Mouse (Mus musculus) stomach, embryonic 14.5 days (tissue): ENCODE results near the gene Gnb1l. TPM values are rescaled to one million over a fixed set of nuclear protein-coding genes. Genes with fewer than 3 reads are reported as not detected.

ENCODE experiments used
- ATAC-seq: fragments of 200-750 bp; cut with Nextera tagmentation; 2 replicates; pipeline ENCODE4 v1.8.0; 2017; ENCODE audit warnings: low read depth, moderate TSS enrichment; ENCODE audit not compliant: insufficient number of reproducible peaks, insufficient read depth, low FRiP score
- H3K27ac ChIP-seq: fragments of 300-500 bp; sonication (generic); 2 replicates; pipeline ENCODE4 v1.5.1; 2014; ENCODE audit warnings: mild to moderate bottlenecking, low read length, moderate library complexity, mixed read lengths
- H3K27me3 ChIP-seq: fragments of 300-500 bp; sonication (generic); 2 replicates; pipeline ENCODE4 v1.6.1; 2014; ENCODE audit warnings: low read length, control low read depth, mixed read lengths; ENCODE audit not compliant: control insufficient read depth, insufficient read depth
- H3K36me3 ChIP-seq: fragments of 300-500 bp; sonication (generic); 2 replicates; pipeline ENCODE4 v1.6.1; 2014; ENCODE audit warnings: mild to moderate bottlenecking, control low read depth, low read length, moderate library complexity, mixed read lengths; ENCODE audit not compliant: control insufficient read depth, insufficient read depth
- H3K4me1 ChIP-seq: fragments of 300-500 bp; sonication (generic); 2 replicates; pipeline ENCODE4 v1.6.1; 2014; ENCODE audit warnings: low read length, control low read depth, mixed read lengths; ENCODE audit not compliant: control insufficient read depth, insufficient read depth
- H3K4me2 ChIP-seq: fragments of 300-500 bp; sonication (generic); replicated peaks from 2 replicates; pipeline ENCODE4 v1.6.1; 2014; ENCODE audit warnings: low read depth, low read length, control low read depth
- H3K4me3 ChIP-seq: fragments of 300-500 bp; sonication (generic); 2 replicates; pipeline ENCODE4 v1.5.1; 2014; ENCODE audit warnings: low read depth, low read length, control low read depth
- H3K9ac ChIP-seq: fragments of 300-500 bp; sonication (generic); replicated peaks from 2 replicates; pipeline ENCODE4 v1.6.1; 2014; ENCODE audit warnings: low read depth, mild to moderate bottlenecking, control low read depth, low read length, moderate library complexity, mixed read lengths
- H3K9me3 ChIP-seq: fragments of 300-500 bp; sonication (generic); 2 replicates; pipeline ENCODE4 v1.6.1; 2016; ENCODE audit warnings: low read depth, low read length, control low read depth; ENCODE audit not compliant: control insufficient read depth
- WGBS: fragments of 180-500 bp; shearing (Covaris S2); extraction: QIAGEN DNeasy Blood & Tissue Kit; methylation state at CpG from one replicate; pipeline ENCODE4 v1.1.7; 2014; 5-methylcytosine and 5-hydroxymethylcytosine counted together
- polyA plus RNA-seq: library from polyadenylated mRNA; unstranded; fragments of >200 nt; fragmentation: Nextera tagmentation; extraction: Ambion mirVana; gene quantifications from 2 replicates; pipeline ENCODE4 v1.2.1, GENCODE M21; 2014

Gene Gnb1l
- polyA plus RNA-seq, 1 experiment from 2014 or later: 15.5 TPM

DNA sequence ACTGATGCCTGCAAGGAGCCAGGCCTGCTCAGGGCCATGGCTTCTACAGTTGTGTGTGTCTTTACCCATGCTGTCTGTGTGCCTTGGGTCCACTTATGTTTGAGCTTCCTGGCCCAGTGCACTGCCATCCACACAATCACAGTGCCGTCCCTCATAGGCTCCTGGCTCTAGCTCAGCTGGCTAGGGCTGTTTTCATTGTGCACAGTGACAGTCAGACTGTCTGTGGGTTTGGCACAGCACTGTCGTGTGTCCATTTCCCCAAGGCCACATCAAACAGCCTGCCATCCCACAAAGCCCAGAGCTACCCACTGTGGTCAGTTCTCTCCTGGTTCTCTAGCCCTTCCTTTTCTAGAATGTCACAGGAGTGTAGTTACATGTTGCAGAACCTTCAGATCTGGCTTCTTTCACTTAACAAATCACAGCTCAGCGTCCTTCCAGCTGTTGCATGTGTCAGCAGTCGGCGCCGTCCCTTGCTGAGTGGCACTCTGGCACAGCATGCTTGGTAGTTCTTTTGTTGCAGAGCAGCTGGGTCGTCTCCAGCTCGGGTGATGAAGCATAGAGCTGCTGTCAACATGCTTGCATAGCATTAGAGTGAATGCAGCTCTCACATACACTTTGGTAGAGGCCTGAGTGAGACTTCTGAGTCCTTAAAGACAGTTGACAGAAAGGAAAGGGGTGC lies 44.8 kb downstream of the Gnb1l start:
- WGBS: 56% methylated on average over 8 of the region's 8 CpGs
- Histone ChIP-seq H3K4me1 (no peaks in the 10 kb centered on the region), H3K9me3 (no peaks in the 10 kb centered on the region), H3K27me3 (no peaks in the 10 kb centered on the region), H3K36me3 (no peaks in the 10 kb centered on the region), H3K4me3 (no peak overlapping the region), H3K9ac (no peak overlapping the region), H3K27ac (no peak overlapping the region), H3K4me2 (no peak overlapping the region)
- ATAC-seq: no peak

DNA sequence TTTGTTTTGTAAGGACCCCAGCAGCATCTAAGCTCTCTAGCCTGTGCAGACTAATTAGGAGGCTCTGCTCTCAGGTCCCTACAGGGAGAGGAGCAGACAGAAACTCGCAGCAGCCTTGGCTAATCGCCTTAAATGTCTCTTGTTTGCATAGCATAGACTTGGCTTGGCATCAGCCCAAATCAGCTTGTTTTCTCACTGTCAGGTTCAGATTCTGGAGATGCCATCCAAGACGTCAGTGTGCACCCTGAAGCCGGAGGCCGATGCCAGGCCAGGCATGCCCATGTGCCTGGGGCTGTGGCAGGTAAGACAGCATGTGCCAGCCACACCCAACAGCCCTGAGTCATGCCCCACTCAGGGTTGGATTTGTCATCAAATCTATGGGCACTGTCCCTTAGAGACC lies 49.4 kb downstream of the Gnb1l start:
- WGBS: 79% methylated on average over 5 of the region's 5 CpGs
- no peak overlapping the region for H3K27ac ChIP-seq
- no peaks in the 10 kb centered on the region for H3K27me3 ChIP-seq
- no peak overlapping the region for H3K9ac ChIP-seq
- H3K4me1 ChIP-seq: 0 out of 2 replicates have a peak, but pooled peaks cover 6% of the 10 kb centered on the region
- H3K4me3 ChIP-seq: no peak overlapping the region
- H3K36me3 ChIP-seq: no peaks in the 10 kb centered on the region
- no peaks in the 10 kb centered on the region for H3K9me3 ChIP-seq
- no peak for ATAC-seq
- no peak overlapping the region for H3K4me2 ChIP-seq

DNA sequence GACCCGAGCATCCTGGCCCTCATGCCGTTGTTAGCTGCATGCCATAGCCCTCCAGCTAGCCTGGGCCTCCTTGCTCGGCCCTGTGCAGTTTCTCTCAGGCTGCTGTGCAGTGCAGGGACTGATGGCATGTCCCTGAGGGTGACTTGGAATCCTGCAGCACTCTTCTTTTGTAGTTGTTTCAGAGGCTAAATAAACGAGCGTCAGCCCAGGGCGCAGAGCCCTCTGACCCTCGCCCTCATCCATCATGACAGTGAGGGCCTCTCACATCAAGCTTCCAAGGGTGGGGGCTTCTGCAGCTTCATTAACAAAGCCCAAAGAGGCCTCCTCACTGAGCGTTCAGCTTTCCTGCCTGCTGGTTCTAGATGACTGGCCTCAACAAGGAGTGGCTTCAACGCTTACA lies 53.1 kb downstream of the Gnb1l start:
- Histone ChIP-seq H3K27me3 (no peaks in the 10 kb centered on the region), H3K4me1 (0 out of 2 replicates have a peak, but pooled peaks cover 6% of the 10 kb centered on the region), H3K27ac (no peak overlapping the region), H3K9ac (no peak overlapping the region), H3K9me3 (no peaks in the 10 kb centered on the region), H3K36me3 (no peaks in the 10 kb centered on the region), H3K4me2 (no peak overlapping the region), H3K4me3 (no peak overlapping the region)
- no peak for ATAC-seq
- 18% methylated on average over 9 of the region's 9 CpGs for WGBS

DNA sequence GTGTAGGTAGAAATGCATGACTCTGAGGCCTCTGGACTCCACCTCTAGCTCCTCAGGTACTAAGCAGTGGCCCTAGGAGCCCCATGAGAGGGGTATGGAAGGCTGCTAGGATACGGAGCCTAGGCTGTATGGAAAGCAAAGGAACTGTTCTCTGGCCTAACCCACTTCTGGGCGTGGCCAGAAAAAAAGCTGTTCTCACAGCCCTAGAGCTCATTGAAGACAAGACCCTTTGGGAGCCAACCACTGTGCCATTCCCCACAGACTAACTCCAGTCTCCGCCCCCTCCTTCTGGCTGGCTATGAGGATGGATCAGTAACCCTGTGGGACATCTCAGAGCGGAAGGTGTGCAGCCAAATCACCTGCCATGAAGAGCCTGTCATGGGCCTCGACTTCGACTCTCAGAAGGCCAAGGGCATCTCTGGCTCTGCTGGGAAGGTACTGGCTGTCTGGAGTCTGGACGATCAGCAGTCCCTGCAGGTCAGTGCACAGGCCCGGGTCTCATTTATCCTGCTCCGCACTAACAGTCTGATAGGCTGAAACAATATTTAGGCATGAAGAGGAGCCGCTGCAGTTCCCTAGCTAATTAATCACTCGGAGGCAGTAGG lies 53.7 kb downstream of the Gnb1l start:
- H3K36me3 ChIP-seq: no peaks in the 10 kb centered on the region
- 33% methylated on average over 11 of the region's 11 CpGs for WGBS
- H3K4me1 ChIP-seq: 0 out of 2 replicates have a peak, but pooled peaks cover 6% of the 10 kb centered on the region
- no peak overlapping the region for H3K9ac ChIP-seq
- H3K4me2 ChIP-seq: no peak overlapping the region
- H3K4me3 ChIP-seq: no peak overlapping the region
- no peaks in the 10 kb centered on the region for H3K27me3 ChIP-seq
- H3K27ac ChIP-seq: no peak overlapping the region
- H3K9me3 ChIP-seq: no peaks in the 10 kb centered on the region
- no peak for ATAC-seq

DNA sequence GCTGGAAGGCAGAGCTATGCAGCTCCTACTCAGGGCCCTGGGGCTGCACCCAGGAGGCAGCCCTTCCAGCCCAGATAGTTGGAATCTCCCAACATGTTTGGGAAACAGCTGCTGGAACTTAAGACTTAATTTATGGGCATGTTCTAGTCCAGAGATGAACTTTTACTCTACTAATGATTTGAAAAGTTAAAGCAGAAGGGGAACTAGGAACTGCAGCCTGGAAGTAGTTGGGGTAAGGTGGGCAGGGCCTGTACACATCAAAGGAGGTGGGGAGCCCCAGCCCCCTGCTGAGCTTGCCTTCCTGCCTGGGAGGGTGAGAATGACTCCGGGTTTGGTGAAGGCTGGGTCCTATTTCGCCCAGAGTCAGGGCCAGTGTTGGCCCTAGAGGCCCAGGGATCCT lies 56.2 kb downstream of the Gnb1l start:
- Histone ChIP-seq H3K36me3 (no peaks in the 10 kb centered on the region), H3K27ac (no peak overlapping the region), H3K9ac (no peak overlapping the region), H3K4me3 (no peak overlapping the region), H3K4me2 (no peak overlapping the region), H3K4me1 (0 out of 2 replicates have a peak, but pooled peaks cover 6% of the 10 kb centered on the region), H3K9me3 (no peaks in the 10 kb centered on the region), H3K27me3 (no peaks in the 10 kb centered on the region)
- 52% methylated on average over 2 of the region's 2 CpGs for WGBS
- no peak for ATAC-seq

DNA sequence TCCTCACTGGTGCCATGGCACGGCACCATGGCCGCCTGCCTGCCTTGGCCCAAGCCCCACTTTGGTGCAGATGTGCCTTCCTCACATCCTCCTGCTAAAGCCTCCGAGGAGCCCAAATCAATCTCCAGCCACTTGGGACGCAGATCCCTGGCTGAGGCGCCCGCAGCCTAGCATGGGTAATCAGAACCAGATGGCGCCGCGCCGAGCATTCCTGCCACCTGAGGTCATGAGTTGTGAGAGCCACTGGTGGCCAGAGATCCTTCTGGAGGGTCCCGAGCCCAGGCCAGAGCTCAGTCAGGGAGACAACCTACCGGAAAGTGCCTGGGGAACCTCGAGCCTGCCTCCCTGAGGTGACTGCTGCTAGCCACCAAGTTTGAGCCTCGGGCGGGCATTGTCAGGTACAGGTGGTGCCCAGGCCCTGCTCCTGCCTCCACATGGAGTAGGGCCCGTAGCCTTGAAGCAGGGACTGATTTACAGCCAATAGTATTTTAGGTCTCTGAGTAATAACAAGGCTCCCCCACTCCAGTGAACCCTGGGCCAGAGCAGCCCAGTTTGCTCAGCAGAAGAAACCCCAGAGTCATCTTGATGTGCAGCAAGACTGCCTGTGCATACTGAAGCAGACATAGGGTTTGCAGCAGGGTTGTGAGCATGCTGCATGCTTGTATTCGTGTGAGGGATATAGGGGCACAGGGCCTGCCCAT lies 56.9 kb downstream of the Gnb1l start:
- H3K36me3 ChIP-seq: no peaks in the 10 kb centered on the region
- H3K4me2 ChIP-seq: no peak overlapping the region
- H3K4me1 ChIP-seq: 0 out of 2 replicates have a peak, but pooled peaks cover 6% of the 10 kb centered on the region
- ATAC-seq: no peak
- no peaks in the 10 kb centered on the region for H3K27me3 ChIP-seq
- no peak overlapping the region for H3K9ac ChIP-seq
- WGBS: 54% methylated on average over 17 of the region's 17 CpGs
- H3K27ac ChIP-seq: no peak overlapping the region
- H3K4me3 ChIP-seq: no peak overlapping the region
- no peaks in the 10 kb centered on the region for H3K9me3 ChIP-seq

DNA sequence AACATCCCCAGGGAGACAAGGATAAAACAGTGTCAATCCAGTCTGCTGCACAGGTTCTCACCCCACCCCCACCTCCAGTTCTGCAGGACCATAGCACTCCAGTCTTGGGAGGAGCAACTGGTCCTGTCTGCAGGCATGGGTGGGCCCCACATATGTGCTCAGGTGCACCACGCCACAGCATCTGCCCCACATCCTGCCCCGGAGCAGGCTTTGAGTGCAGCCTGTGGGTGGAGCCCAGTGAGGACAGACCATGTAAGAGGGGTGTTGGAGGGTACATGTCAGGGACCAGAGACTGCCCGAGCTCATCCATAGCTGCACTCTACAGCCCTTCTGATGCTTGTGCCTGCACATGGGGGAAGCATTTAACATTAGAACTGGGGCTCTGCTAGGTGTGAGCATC lies 57.9 kb downstream of the Gnb1l start:
- H3K4me2 ChIP-seq: no peak overlapping the region
- WGBS: 75% methylated on average over 3 of the region's 3 CpGs

DNA sequence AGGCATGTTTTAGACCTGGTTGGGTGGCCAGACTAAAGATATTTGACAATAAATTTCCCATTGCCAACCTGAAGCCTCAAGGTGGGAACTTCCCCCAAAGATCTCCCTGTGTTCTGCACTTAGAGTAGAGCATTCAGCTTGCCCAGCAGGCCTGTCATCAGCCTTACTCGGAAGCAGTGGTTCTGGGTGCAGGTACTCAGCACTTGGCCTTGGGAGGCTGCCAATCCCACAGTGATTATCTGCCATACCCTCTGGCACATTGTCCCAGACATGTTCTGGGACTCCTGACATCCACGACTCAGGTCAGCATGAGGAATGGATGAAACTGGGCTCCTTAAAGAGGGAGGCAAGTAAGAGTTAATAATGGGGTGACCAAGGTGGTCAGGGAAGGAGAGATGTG lies 66.0 kb downstream of the Gnb1l start:
- no peaks in the 10 kb centered on the region for H3K9me3 ChIP-seq
- no peaks in the 10 kb centered on the region for H3K36me3 ChIP-seq
- no peak for ATAC-seq
- WGBS: 85% methylated on average over 2 of the region's 2 CpGs
- no peak overlapping the region for H3K27ac ChIP-seq
- H3K4me3 ChIP-seq: no peak overlapping the region
- no peaks in the 10 kb centered on the region for H3K27me3 ChIP-seq
- H3K9ac ChIP-seq: no peak overlapping the region
- H3K4me2 ChIP-seq: no peak overlapping the region
- H3K4me1 ChIP-seq: no peaks in the 10 kb centered on the region

More for the DNA sequence above, 57.9 kb downstream of the Gnb1l start:
- ATAC-seq: no peak
- H3K4me3 ChIP-seq: no peak overlapping the region
- no peaks in the 10 kb centered on the region for H3K27me3 ChIP-seq
- H3K27ac ChIP-seq: no peak overlapping the region
- 0 out of 2 replicates have a peak, but pooled peaks cover 5% of the 10 kb centered on the region for H3K4me1 ChIP-seq
- no peaks in the 10 kb centered on the region for H3K36me3 ChIP-seq
- H3K9ac ChIP-seq: no peak overlapping the region
- no peaks in the 10 kb centered on the region for H3K9me3 ChIP-seq
